In genomic region chr7:125167666-125168065, GRCm38 (mm10) we compare ENCODE assay signal across 12 mouse cellular contexts.
"Had no signal": no experiment of that assay in that cellular context is flagged by ENCODE, and none has a peak within 500 bp of the region (broad histone marks: within the 10 kb centered on the region; RNA-seq: fewer than 3 reads in every experiment).

No protein-coding gene starts in this region.

- DNase-seq: gastrocnemius, postnatal 14 days; gastrocnemius, postnatal 36 days; heart, adult 18-20 months; heart, postnatal 14 days; heart, postnatal 36 days; kidney, adult 11 months; kidney, adult 2 months; kidney, adult 9 months; kidney, postnatal 14 days; kidney, postnatal 36 days; layer of hippocampus, adult 9-11 months; layer of hippocampus, postnatal 36 days had no signal
